Mouse (Mus musculus) testis, adult 2 months (tissue): ENCODE measurements around the gene Tbx10. TPM values are rescaled to one million over a fixed set of nuclear protein-coding genes. Genes with fewer than 3 reads are reported as not detected.
"Not testable (repeated sequence)": the region's sequence is repeated elsewhere in the genome, so short reads cannot be mapped to it uniquely, and the experiment has no call there.

Source experiments
- H3K27ac ChIP-seq: fragments of 200-500 bp; 2 replicates; pipeline ENCODE4 v1.5.1; 2012; ENCODE audit warnings: low read depth, low read length; ENCODE audit not compliant: control insufficient read depth, insufficient read depth
- H3K27me3 ChIP-seq: fragments of 200-500 bp; 2 replicates; pipeline ENCODE4 v1.6.1; 2012; ENCODE audit warnings: mild to moderate bottlenecking, low read length, moderate library complexity; ENCODE audit not compliant: control insufficient read depth, insufficient read depth
- H3K36me3 ChIP-seq: fragments of 200-500 bp; 2 replicates; pipeline ENCODE4 v1.6.1; 2012; ENCODE audit warnings: mild to moderate bottlenecking, low read length; ENCODE audit not compliant: control insufficient read depth, insufficient read depth
- H3K4me1 ChIP-seq: fragments of 200-500 bp; 2 replicates; pipeline ENCODE4 v1.6.1; 2012; ENCODE audit warnings: low read length; ENCODE audit not compliant: control insufficient read depth, insufficient read depth
- H3K4me3 ChIP-seq: fragments of 200-500 bp; 2 replicates; pipeline ENCODE4 v1.5.1; 2012; ENCODE audit warnings: low read depth, mild to moderate bottlenecking, low read length, moderate library complexity, mixed read lengths; ENCODE audit not compliant: control insufficient read depth
- CTCF ChIP-seq: fragments of 200-500 bp; IDR thresholded peaks from 2 replicates; pipeline ENCODE4 v1.5.1; 2012; ENCODE audit warnings: low read depth, mild to moderate bottlenecking, inconsistent platforms, low read length, moderate library complexity; ENCODE audit not compliant: control insufficient read depth, insufficient read depth, insufficient replicate concordance
- POLR2A ChIP-seq: fragments of 200-500 bp; IDR thresholded peaks from 2 replicates; pipeline ENCODE4 v1.6.1; 2012; ENCODE audit warnings: low read depth, mild to moderate bottlenecking, inconsistent platforms, low read length, moderate library complexity; ENCODE audit not compliant: control insufficient read depth
- polyA plus RNA-seq: library from polyadenylated mRNA; depleted of rRNA; stranded (reverse); fragments of >200 nt; gene quantifications from 2 replicates; pipeline ENCODE4 v1.2.3, GENCODE M21; 2012; rRNA removed

Tbx10 gene
- polyA plus RNA-seq, 1 experiment: 0.56 TPM

DNA sequence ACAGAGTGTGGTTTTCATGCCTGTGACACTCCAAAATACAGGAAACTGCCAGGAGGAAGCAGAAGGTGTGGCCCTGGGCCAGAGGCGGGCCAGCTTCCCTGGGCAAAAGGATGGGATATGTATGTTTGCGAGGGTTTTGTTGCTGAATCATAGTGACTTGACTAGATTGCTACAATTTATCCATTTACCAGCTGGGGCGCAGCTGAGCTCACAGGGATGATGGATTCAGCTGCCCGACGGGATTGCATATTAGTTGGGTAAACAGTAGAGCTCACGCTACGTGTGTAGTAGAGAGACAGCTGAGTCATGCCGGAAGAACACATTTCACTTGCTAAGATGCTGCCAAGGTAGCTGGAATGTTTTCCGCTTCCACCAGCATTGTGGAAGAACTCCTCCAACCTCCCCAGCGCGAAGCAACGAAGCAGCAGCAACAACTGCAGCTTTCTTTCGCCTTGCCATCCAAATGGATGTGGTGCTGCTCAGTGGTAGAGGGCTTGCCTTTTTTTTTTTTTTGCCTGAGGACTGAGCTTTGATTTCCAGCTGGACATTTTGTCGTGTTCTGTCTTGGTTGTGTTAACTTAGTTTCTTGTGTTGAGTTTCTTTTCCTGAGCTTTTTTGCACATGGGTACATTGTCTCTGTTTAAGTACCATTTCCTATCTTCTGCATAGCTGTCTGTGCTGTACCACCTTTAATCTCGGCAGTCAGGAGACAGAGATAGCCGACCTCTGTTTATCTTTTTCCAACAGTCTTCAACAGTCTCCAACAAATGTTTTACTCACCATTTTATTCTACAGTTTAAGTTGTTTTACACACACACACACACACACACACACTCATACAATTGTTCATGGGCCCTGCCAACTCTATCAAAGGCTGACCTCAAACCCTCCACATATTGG lies 53.7 kb downstream of the Tbx10 start, which contains the start of gene Gstp2:
Gstp2 (minus strand) TSS at position 58 of the 900 bp plus-strand sequence.
- H3K36me3 ChIP-seq: no peaks in the 10 kb centered on the region
- no peaks in the 10 kb centered on the region for H3K27me3 ChIP-seq
- TF ChIP-seq POLR2A: no peak
- TF ChIP-seq CTCF: no peak
- H3K4me3 ChIP-seq: no peak within 1 kb of the TSS
- peak within 1 kb of the TSS; percentile 54 for H3K27ac ChIP-seq
- peaks cover 11% of the 10 kb centered on the region for H3K4me1 ChIP-seq

DNA sequence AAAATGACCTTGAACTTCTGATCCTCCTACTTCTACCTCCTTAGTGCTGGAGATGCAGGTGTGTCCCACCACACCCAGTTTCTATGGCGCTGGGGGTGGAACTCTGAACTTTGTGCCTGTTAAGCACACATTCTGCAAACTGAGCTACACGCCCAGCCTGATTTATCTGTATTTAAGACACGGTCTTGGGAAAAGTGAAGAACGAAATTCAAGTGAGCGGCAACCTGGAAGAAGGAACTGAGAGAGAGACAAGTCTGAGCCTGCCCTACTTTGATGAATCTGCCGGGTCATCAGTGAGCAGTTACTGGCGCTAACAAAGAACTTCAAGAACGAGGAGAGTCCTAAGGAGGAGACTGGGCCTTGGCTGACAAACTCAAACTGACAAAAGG lies 54.3 kb downstream of the Tbx10 start:
- H3K4me1 ChIP-seq: peaks cover 11% of the 10 kb centered on the region
- no peaks in the 10 kb centered on the region for H3K27me3 ChIP-seq
- no peak for TF ChIP-seq CTCF
- no peak for TF ChIP-seq POLR2A
- no peak overlapping the region for H3K4me3 ChIP-seq
- H3K36me3 ChIP-seq: no peaks in the 10 kb centered on the region
- peak overlapping the region; percentile 5; the same call in 1 of the 2 replicates for H3K27ac ChIP-seq

GRCm38 (mm10) chr19:4047859-4048258 lies 55.3 kb downstream of the Tbx10 start:
- H3K4me3 ChIP-seq: no peak overlapping the region
- H3K4me1 ChIP-seq: peaks cover 11% of the 10 kb centered on the region
- no peaks in the 10 kb centered on the region for H3K27me3 ChIP-seq
- TF ChIP-seq POLR2A (no peak), CTCF (peak; percentile 59; the same call in 1 of the 2 replicates)
- H3K27ac ChIP-seq: no peak overlapping the region
- H3K36me3 ChIP-seq: no peaks in the 10 kb centered on the region

DNA sequence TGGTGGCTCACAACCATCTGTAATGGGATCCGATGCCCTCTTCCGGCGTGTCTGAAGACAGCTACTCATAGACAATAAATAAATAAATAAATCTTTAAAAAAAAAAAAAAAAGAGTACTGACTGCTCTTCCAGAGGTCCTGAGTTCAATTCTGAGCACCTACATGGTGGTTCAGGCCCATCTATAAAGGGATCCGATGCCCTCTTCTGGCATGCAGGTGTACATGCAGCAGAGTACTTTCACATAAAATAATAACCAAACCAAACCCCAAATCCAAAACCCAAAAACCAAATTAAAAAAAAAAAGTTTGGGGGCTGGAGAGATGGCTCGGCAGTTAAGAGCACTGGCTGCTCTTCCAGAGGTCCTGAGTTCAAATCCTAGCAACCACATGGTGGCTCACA lies 56.5 kb downstream of the Tbx10 start:
- H3K27me3 ChIP-seq, H3K36me3 ChIP-seq, H3K4me3 ChIP-seq, H3K27ac ChIP-seq: not testable (repeated sequence)
- H3K4me1 ChIP-seq: peaks cover 11% of the 10 kb centered on the region

Other genes with a start within 250 kb of the Tbx10 start
- gene Kmt5b, start 225.3 kb upstream of the Tbx10 start, polyA plus RNA-seq: 5.1 and 7.4 TPM in 2 replicates
- 85.7 and 90.2 TPM in 2 replicates for gene Chka, start 141.0 kb upstream of the Tbx10 start, polyA plus RNA-seq
- gene Tcirg1, start 85.6 kb upstream of the Tbx10 start, polyA plus RNA-seq: 11.2 and 11.4 TPM in 2 replicates
- 69.9 and 91.3 TPM in 2 replicates for gene Ndufs8, start 80.0 kb upstream of the Tbx10 start, polyA plus RNA-seq
- gene Aldh3b1, start 62.9 kb upstream of the Tbx10 start, polyA plus RNA-seq: 48.2 and 52.4 TPM in 2 replicates
- gene Unc93b1, start 57.6 kb upstream of the Tbx10 start, polyA plus RNA-seq: 6.6 and 8.0 TPM in 2 replicates
- 2.9 and 3.2 TPM in 2 replicates for gene Aldh3b3, start 34.1 kb upstream of the Tbx10 start, polyA plus RNA-seq
- gene Aldh3b2, start 20.4 kb upstream of the Tbx10 start, polyA plus RNA-seq: 48.5 and 48.6 TPM in 2 replicates
- 14.7 and 14.9 TPM in 2 replicates for gene Acy3, start 6.2 kb upstream of the Tbx10 start, polyA plus RNA-seq
- gene Nudt8, start 7.8 kb downstream of the Tbx10 start, polyA plus RNA-seq: 0.99 and 2.4 TPM in 2 replicates
- 0.48 TPM in 2 replicates for gene Gm49405, start 7.9 kb downstream of the Tbx10 start, polyA plus RNA-seq
- 1.3 and 2.0 TPM in 2 replicates for gene Doc2g, start 10.6 kb downstream of the Tbx10 start, polyA plus RNA-seq
- gene Ndufv1, start 20.1 kb downstream of the Tbx10 start, polyA plus RNA-seq: 145 and 173 TPM in 2 replicates
- gene Gstp1, start 45.2 kb downstream of the Tbx10 start, polyA plus RNA-seq: 88.6 and 94.9 TPM in 2 replicates
- 1.5 TPM in 2 replicates for gene Gstp2, start 53.3 kb downstream of the Tbx10 start, polyA plus RNA-seq
- gene Gstp3, start 66.8 kb downstream of the Tbx10 start, polyA plus RNA-seq: not detected in 2 replicates
- gene Cabp2, start 88.8 kb downstream of the Tbx10 start, polyA plus RNA-seq: not detected in 2 replicates
- gene Cdk2ap2, start 104.4 kb downstream of the Tbx10 start, polyA plus RNA-seq: 31.5 and 31.7 TPM in 2 replicates
- 31.9 and 42.8 TPM in 2 replicates for gene Pitpnm1, start 107.2 kb downstream of the Tbx10 start, polyA plus RNA-seq
- gene Aip, start 133.1 kb downstream of the Tbx10 start, polyA plus RNA-seq: 21.0 and 23.5 TPM in 2 replicates
- gene Gpr152, start 147.0 kb downstream of the Tbx10 start, polyA plus RNA-seq: 0.02 TPM in 1 of 2 replicates, not detected in the other
- gene Cabp4, start 151.3 kb downstream of the Tbx10 start, polyA plus RNA-seq: 0.16 and 0.29 TPM in 2 replicates
- 87.3 and 97.2 TPM in 2 replicates for gene Coro1b, start 155.9 kb downstream of the Tbx10 start, polyA plus RNA-seq
- 0.65 and 1.0 TPM in 2 replicates for gene Ptprcap, start 160.9 kb downstream of the Tbx10 start, polyA plus RNA-seq
- 10.9 and 11.1 TPM in 2 replicates for gene Rps6kb2, start 170.6 kb downstream of the Tbx10 start, polyA plus RNA-seq
- 2.5 and 2.7 TPM in 2 replicates for gene Carns1, start 182.7 kb downstream of the Tbx10 start, polyA plus RNA-seq
- gene Tbc1d10c, start 198.5 kb downstream of the Tbx10 start, polyA plus RNA-seq: 0.98 and 1.3 TPM in 2 replicates
- gene Ppp1ca, start 199.3 kb downstream of the Tbx10 start, polyA plus RNA-seq: 48.8 and 49.8 TPM in 2 replicates
- gene Rad9a, start 208.9 kb downstream of the Tbx10 start, polyA plus RNA-seq: 9.0 and 9.2 TPM in 2 replicates
- 2.0 and 3.1 TPM in 2 replicates for gene Clcf1, start 221.5 kb downstream of the Tbx10 start, polyA plus RNA-seq
- 1.2 and 3.0 TPM in 2 replicates for gene AC109138.7, start 221.6 kb downstream of the Tbx10 start, polyA plus RNA-seq
- 16.3 and 19.4 TPM in 2 replicates for gene Pold4, start 239.1 kb downstream of the Tbx10 start, polyA plus RNA-seq